Mouse (Mus musculus) midbrain, embryonic 15.5 days (tissue): ENCODE results near the gene Gm15056. TPM values are rescaled to one million over a fixed set of nuclear protein-coding genes. Genes with fewer than 3 reads are reported as not detected.

Experiments
- ATAC-seq: fragments of 200-750 bp; cut with Nextera tagmentation; replicated peaks from 2 replicates; pipeline ENCODE4 v1.8.0; 2017; ENCODE audit warnings: moderate TSS enrichment
- H3K27ac ChIP-seq: fragments of 300-500 bp; sonication (generic); 2 replicates; pipeline ENCODE4 v1.5.1; 2015; ENCODE audit warnings: mild to moderate bottlenecking, inconsistent platforms
- H3K27me3 ChIP-seq: fragments of 300-500 bp; sonication (generic); replicated peaks from 2 replicates; pipeline ENCODE4 v1.6.1; 2015; ENCODE audit warnings: inconsistent platforms
- H3K36me3 ChIP-seq: fragments of 300-500 bp; sonication (generic); replicated peaks from 2 replicates; pipeline ENCODE4 v1.6.1; 2015; ENCODE audit warnings: inconsistent platforms
- H3K4me1 ChIP-seq: fragments of 300-500 bp; sonication (generic); 2 replicates; pipeline ENCODE4 v1.6.1; 2015; ENCODE audit warnings: inconsistent platforms
- H3K4me2 ChIP-seq: fragments of 300-500 bp; sonication (generic); 2 replicates; pipeline ENCODE4 v1.6.1; 2015; ENCODE audit warnings: inconsistent platforms, mild to moderate bottlenecking, moderate library complexity
- H3K4me3 ChIP-seq: fragments of 300-500 bp; sonication (generic); 2 replicates; pipeline ENCODE4 v1.5.1; 2015; ENCODE audit warnings: mild to moderate bottlenecking, inconsistent platforms
- H3K9ac ChIP-seq: fragments of 300-500 bp; sonication (generic); 2 replicates; pipeline ENCODE4 v1.6.1; 2015; ENCODE audit warnings: mild to moderate bottlenecking, inconsistent platforms
- H3K9me3 ChIP-seq: fragments of 300-500 bp; sonication (generic); 2 replicates; pipeline ENCODE4 v1.6.1; 2016; ENCODE audit warnings: inconsistent platforms
- whole genome bisulfite sequencing: fragments of 180-500 bp; shearing (Covaris S2); methylation state at CpG from one replicate; pipeline ENCODE4 v1.1.7; 2015; ENCODE audit warnings: mixed read lengths; 5-methylcytosine and 5-hydroxymethylcytosine counted together
- polyA plus RNA-seq: library from polyadenylated mRNA; unstranded; fragments of >200 nt; fragmentation: Nextera tagmentation; extraction: Ambion mirVana; gene quantifications from 2 replicates; pipeline ENCODE4 v1.2.1, GENCODE M21; 2015

The Gm15056 gene
- polyA plus RNA-seq, result not detected in 2 replicates

DNA sequence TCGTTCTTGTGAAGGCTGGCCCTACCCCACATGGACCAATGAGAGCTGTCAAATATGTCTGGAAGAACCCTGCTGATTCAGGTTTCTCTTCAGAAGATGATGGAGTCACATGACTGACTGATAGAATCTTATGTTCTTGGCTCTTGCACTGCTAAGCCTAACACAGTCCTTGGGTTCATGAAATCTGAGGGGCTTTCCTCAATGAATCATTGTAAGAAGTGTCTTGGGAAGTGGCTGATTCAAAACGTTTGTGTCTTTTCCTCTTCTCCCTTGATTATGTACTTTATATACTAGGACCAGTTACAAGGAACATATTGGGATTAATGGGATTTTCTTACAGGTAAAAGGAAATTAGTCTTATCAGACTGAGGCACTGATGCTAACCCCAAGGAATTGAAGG, at the start of gene Gm15056:
Gene Gm15056 (minus strand): TSS at position 101 of the 400 bp plus-strand sequence.
- H3K4me1 ChIP-seq, result no peaks in the 10 kb centered on the region
- H3K9ac ChIP-seq, result no peak within 1 kb of the TSS
- H3K27ac ChIP-seq, result no peak within 1 kb of the TSS
- H3K4me2 ChIP-seq, result no peak within 1 kb of the TSS
- ATAC-seq, result no peak
- no peaks in the 10 kb centered on the region for H3K36me3 ChIP-seq
- 55% methylated on average over 2 of the region's 2 CpGs for WGBS
- no peak within 1 kb of the TSS for H3K4me3 ChIP-seq
- no peaks in the 10 kb centered on the region for H3K27me3 ChIP-seq
- H3K9me3 ChIP-seq, result peaks cover 16% of the 10 kb centered on the region; the same call in 1 of the 2 replicates

DNA sequence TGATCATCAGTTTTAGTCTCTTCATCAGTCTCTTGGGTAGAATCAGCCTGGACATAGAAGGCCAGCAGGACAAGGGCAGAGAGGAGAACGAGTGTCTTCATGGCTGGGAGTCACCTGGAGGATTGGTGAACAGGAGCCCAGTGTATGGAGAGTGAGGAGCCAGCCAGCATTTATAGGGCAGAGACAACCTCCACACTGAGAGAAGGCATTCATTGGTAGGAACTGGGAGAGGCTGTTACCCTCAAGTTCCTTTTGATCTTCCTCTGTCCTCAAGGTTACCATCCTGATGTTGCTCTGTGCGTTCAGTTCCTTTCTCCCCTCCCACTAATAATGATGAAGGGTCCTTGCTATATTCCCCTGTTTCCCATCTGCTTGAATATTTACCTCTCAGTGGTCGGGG, 42.2 kb upstream of the Gm15056 start, which contains the start of gene AY761185:
Gene AY761185 (minus strand): TSS at position 101 of the 400 bp plus-strand sequence.
- no peaks in the 10 kb centered on the region for H3K36me3 ChIP-seq
- no peak within 1 kb of the TSS for H3K4me2 ChIP-seq
- H3K27ac ChIP-seq, result no peak within 1 kb of the TSS
- H3K27me3 ChIP-seq, result no peaks in the 10 kb centered on the region
- no peak within 1 kb of the TSS for H3K9ac ChIP-seq
- no peak for ATAC-seq
- H3K4me3 ChIP-seq, result no peak within 1 kb of the TSS
- peaks cover 24% of the 10 kb centered on the region for H3K9me3 ChIP-seq
- WGBS, result 78% methylated on average over 3 of the region's 3 CpGs
- H3K4me1 ChIP-seq, result no peaks in the 10 kb centered on the region

DNA sequence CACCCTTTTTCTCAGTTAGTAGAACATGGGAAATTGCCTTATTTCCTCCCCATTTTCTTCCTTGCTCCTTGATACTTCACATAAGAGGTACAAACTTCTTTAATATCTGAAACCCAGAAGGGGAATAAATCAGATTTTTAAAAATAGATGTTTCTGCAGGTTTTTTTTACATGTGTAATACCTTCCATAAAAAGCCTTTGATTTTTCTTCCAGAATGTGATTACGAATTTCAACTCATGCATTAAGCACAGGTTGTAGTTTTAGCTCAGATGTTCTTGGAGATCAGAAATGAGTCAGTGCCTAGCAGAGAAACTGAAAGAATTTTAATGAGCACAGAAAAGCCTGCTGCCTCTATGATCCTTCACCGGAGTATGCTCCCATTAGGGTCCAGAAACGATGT, 19.5 kb upstream of the Gm15056 start, which contains the start of gene Gm6040:
Gene Gm6040 (minus strand): TSS at position 101 of the 400 bp plus-strand sequence.
- H3K27ac ChIP-seq, result no peak within 1 kb of the TSS
- no peaks in the 10 kb centered on the region for H3K36me3 ChIP-seq
- no peaks in the 10 kb centered on the region for H3K4me1 ChIP-seq
- no peak for ATAC-seq
- H3K4me2 ChIP-seq, result no peak within 1 kb of the TSS
- no peak within 1 kb of the TSS for H3K4me3 ChIP-seq
- H3K9me3 ChIP-seq, result peaks cover 30% of the 10 kb centered on the region
- H3K9ac ChIP-seq, result no peak within 1 kb of the TSS
- 85% methylated on average over 3 of the region's 3 CpGs for WGBS
- H3K27me3 ChIP-seq, result no peaks in the 10 kb centered on the region

DNA sequence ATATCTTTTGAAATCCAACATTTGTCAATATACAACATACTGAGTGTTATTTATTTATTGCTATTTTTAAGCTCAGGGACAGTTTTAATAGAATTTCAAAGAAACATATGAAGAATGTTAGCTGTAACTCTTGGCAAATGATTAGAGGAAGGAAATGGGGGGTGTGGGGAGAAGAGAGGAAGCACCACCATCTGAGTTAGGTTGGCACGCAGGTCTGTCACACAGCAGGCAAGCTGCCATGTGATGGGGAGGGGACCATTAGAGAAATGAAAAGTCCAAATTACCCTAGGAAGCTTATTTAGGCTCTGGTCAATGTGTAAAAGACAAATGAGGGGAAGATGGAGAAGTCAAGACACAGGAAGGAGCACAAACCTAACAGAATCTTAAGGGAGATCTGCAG, 9.9 kb upstream of the Gm15056 start:
- Histone ChIP-seq H3K4me1 (no peaks in the 10 kb centered on the region), H3K27me3 (no peaks in the 10 kb centered on the region), H3K9ac (no peak overlapping the region), H3K4me3 (no peak overlapping the region), H3K36me3 (no peaks in the 10 kb centered on the region), H3K9me3 (peaks cover 5% of the 10 kb centered on the region; the same call in 1 of the 2 replicates), H3K4me2 (no peak overlapping the region), H3K27ac (no peak overlapping the region)
- 85% methylated on average over 1 of the region's 1 CpGs for WGBS
- no peak for ATAC-seq

DNA sequence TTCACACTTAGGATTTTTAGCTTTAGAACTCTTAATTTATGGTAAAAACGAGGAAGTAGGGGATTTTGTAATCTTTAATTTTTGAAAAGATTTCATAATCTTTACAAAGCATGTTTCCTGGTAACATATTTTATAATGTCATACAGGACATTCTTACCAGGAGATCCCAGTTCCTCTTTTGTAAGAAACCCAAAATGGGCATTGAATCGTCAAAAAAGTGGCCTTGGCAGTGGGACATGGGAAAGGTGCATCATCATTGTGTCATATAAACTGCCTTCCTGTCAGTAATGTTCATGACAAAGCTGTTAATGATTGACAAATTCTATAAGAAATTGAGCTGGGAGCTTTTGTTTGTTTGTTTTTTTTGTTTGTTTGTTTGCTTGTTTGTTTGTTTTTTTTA, 5.8 kb upstream of the Gm15056 start:
- Histone ChIP-seq H3K4me3 (no peak overlapping the region), H3K36me3 (no peaks in the 10 kb centered on the region), H3K4me1 (no peaks in the 10 kb centered on the region), H3K27me3 (no peaks in the 10 kb centered on the region), H3K4me2 (no peak overlapping the region), H3K27ac (no peak overlapping the region), H3K9ac (no peak overlapping the region), H3K9me3 (peaks cover 9% of the 10 kb centered on the region; the same call in 1 of the 2 replicates)
- no peak for ATAC-seq
- WGBS, result 61% methylated on average over 2 of the region's 2 CpGs

DNA sequence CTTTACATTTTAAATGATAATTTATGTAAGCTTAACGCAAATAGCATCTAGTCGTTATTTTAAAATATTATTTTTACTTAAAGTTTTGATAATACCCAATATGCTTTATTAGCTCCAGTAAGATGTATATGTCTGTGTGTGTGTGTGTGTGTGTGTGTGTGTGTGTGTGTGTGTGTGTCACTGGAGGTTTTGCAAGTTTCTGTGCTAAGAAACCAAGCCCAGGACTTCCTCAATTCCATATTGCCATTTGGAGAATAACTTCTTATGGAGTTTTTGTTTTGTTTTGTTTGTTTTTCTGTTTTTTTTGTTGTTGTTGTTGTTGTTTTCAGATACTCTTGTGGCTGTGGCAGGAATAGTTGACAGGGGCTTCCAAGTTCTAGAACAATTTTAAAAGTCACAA, 4.7 kb upstream of the Gm15056 start:
- H3K9ac ChIP-seq, result no peak overlapping the region
- no peak overlapping the region for H3K27ac ChIP-seq
- H3K4me2 ChIP-seq, result no peak overlapping the region
- no peak for ATAC-seq
- no peaks in the 10 kb centered on the region for H3K27me3 ChIP-seq
- H3K36me3 ChIP-seq, result no peaks in the 10 kb centered on the region
- H3K4me3 ChIP-seq, result no peak overlapping the region
- WGBS, result 94% methylated on average over 2 of the region's 2 CpGs
- H3K9me3 ChIP-seq, result 0 out of 2 replicates have a peak, but pooled peaks cover 4% of the 10 kb centered on the region
- H3K4me1 ChIP-seq, result no peaks in the 10 kb centered on the region

DNA sequence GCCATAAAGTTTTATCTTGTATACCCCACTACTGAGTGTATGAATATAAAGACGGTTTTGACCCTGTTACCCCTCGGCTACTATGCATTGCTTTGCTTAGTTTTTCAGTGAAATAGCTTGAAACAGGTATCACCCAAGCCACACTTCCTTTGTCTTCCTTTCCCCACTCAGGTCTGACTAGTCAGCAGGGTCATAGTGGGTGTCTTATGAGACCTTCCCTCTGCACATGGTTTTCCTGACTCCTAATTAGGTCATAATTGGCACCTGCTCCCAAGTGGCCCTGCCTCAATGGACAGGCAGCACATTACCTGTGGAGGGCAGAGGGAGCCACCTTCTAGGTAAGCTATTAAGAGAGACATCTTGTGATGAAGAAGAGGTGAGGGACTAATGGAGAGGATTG, 10.1 kb downstream of the Gm15056 start, which contains the start of gene Defb33:
Gene Defb33 (plus strand): TSS at position 301 of the 400 bp plus-strand sequence.
- Histone ChIP-seq H3K9ac (no peak within 1 kb of the TSS), H3K9me3 (peaks cover 19% of the 10 kb centered on the region), H3K4me1 (no peaks in the 10 kb centered on the region), H3K27ac (no peak within 1 kb of the TSS), H3K4me2 (no peak within 1 kb of the TSS), H3K36me3 (no peaks in the 10 kb centered on the region), H3K27me3 (no peaks in the 10 kb centered on the region), H3K4me3 (no peak within 1 kb of the TSS)
- no peak for ATAC-seq
- 91% methylated on average over 2 of the region's 2 CpGs for WGBS

DNA sequence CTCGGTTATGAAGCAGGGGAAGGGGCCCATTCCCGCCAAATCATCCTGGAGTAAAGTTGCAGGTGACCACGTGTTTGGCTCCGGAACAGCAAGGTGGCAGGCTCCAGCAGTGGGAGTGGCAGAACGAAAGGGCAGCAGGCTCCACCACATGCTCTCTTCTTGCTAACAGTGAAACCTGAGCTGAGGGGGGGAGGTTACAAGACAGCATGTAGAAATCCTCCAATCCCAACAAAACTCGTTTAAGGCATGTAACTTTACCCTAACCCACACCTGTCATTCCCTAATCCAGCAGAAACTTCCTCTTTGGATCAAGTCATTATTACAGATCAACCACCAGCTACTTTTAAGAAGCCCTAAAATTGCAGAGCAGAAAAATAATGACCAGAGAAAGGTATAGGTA, 27.8 kb downstream of the Gm15056 start:
- Histone ChIP-seq H3K4me1 (no peaks in the 10 kb centered on the region), H3K36me3 (no peaks in the 10 kb centered on the region), H3K27ac (no peak overlapping the region), H3K4me3 (no peak overlapping the region), H3K27me3 (no peaks in the 10 kb centered on the region), H3K9me3 (peaks cover 11% of the 10 kb centered on the region; the same call in 1 of the 2 replicates), H3K4me2 (no peak overlapping the region), H3K9ac (no peak overlapping the region)
- ATAC-seq, result no peak
- 52% methylated on average over 6 of the region's 6 CpGs for WGBS

Other genes starting within 250 kb of the Gm15056 start
- not detected in 2 replicates for gene Defb33, start 10.0 kb downstream of the Gm15056 start, polyA plus RNA-seq
- gene Gm6040, start 19.4 kb upstream of the Gm15056 start, polyA plus RNA-seq, result not detected in 2 replicates
- not detected in 2 replicates for gene AY761185, start 42.1 kb upstream of the Gm15056 start, polyA plus RNA-seq
- not detected in 2 replicates for gene Defa21, start 122.9 kb upstream of the Gm15056 start, polyA plus RNA-seq
- not detected in 2 replicates for gene Defa23, start 152.4 kb upstream of the Gm15056 start, polyA plus RNA-seq
- gene Defa35, start 162.4 kb upstream of the Gm15056 start, polyA plus RNA-seq, result not detected in 2 replicates
- gene Defa25, start 181.8 kb upstream of the Gm15056 start, polyA plus RNA-seq, result not detected in 2 replicates
- gene Gm14851, start 193.4 kb upstream of the Gm15056 start, polyA plus RNA-seq, result not detected in 2 replicates
- gene Defa30, start 232.0 kb upstream of the Gm15056 start, polyA plus RNA-seq, result not detected in 2 replicates